Mouse (Mus musculus) hindbrain, embryonic 12.5 days (tissue): ENCODE data around the gene Nrp1. TPM values are rescaled to one million over a fixed set of nuclear protein-coding genes. Genes with fewer than 3 reads are reported as not detected.
A peak's percentile ranks its signal among the peaks of the same experiment; 100 is the strongest.

ENCODE experiments used
- ATAC-seq: fragments of 200-750 bp; cut with Nextera tagmentation; 2 replicates; pipeline ENCODE4 v1.8.0; 2017; ENCODE audit warnings: moderate TSS enrichment; ENCODE audit not compliant: low FRiP score
- H3K27ac ChIP-seq: fragments of 300-500 bp; sonication (generic); 2 replicates; pipeline ENCODE4 v1.5.1; 2016; ENCODE audit warnings: mild to moderate bottlenecking
- H3K27me3 ChIP-seq: fragments of 300-500 bp; sonication (generic); 2 replicates; pipeline ENCODE4 v1.6.1; 2016; ENCODE audit warnings: mild to moderate bottlenecking
- H3K36me3 ChIP-seq: fragments of 300-500 bp; sonication (generic); 2 replicates; pipeline ENCODE4 v1.6.1; 2016; ENCODE audit warnings: mild to moderate bottlenecking
- H3K4me1 ChIP-seq: fragments of 300-500 bp; sonication (generic); 2 replicates; pipeline ENCODE4 v1.6.1; 2016
- H3K4me2 ChIP-seq: fragments of 300-500 bp; sonication (generic); replicated peaks from 2 replicates; pipeline ENCODE4 v1.6.1; 2016; ENCODE audit warnings: mild to moderate bottlenecking
- H3K4me3 ChIP-seq: fragments of 300-500 bp; sonication (generic); 2 replicates; pipeline ENCODE4 v1.5.1; 2016; ENCODE audit warnings: mild to moderate bottlenecking
- H3K9ac ChIP-seq: fragments of 300-500 bp; sonication (generic); 2 replicates; pipeline ENCODE4 v1.6.1; 2016; ENCODE audit warnings: mild to moderate bottlenecking, moderate library complexity
- H3K9me3 ChIP-seq: fragments of 300-500 bp; sonication (generic); replicated peaks from 2 replicates; pipeline ENCODE4 v1.6.1; 2016; ENCODE audit warnings: mild to moderate bottlenecking
- WGBS: fragments of 180-500 bp; shearing (Covaris S2); methylation state at CpG from one replicate; pipeline ENCODE4 v1.1.7; 2016; 5-methylcytosine and 5-hydroxymethylcytosine counted together
- polyA plus RNA-seq: library from polyadenylated mRNA; unstranded; fragments of >200 nt; fragmentation: Nextera tagmentation; extraction: Ambion mirVana; gene quantifications from 2 replicates; pipeline ENCODE4 v1.2.1, GENCODE M21; 2016

Gene Nrp1
- polyA plus RNA-seq, 1 experiment from 2014 or later: 48.5 TPM

DNA sequence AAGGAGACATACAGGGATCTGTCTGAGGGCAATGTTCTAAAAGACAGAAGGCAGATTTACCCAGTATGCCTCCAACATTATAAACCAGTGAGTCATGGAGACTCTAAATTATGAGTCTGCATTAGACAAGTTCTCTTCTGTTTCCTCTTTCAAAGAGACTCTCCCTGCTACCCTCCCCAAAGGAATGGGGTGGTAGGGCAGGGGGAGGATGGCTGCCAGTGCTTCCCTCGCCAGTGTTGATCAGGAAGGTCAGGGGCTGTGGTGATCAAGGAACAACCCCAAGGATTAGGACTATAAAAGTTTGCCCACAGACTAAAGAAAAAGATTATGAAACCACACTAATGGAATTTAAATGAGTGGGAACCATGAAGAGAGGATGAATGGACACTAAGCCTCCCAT is 70.6 kb downstream of the Nrp1 start:
- Histone ChIP-seq H3K4me1 (no peaks in the 10 kb centered on the region), H3K9ac (no peak overlapping the region), H3K27me3 (no peaks in the 10 kb centered on the region), H3K4me2 (no peak overlapping the region), H3K9me3 (no peaks in the 10 kb centered on the region), H3K36me3 (0 out of 2 replicates have a peak, but pooled peaks cover 5% of the 10 kb centered on the region), H3K4me3 (no peak overlapping the region), H3K27ac (no peak overlapping the region)
- WGBS: 69% methylated on average over 1 of the region's 1 CpGs
- no peak for ATAC-seq

- Histone ChIP-seq H3K4me2 (no peak overlapping the region), H3K27me3 (no peaks in the 10 kb centered on the region), H3K9ac (no peak overlapping the region), H3K27ac (no peak overlapping the region), H3K36me3 (0 out of 2 replicates have a peak, but pooled peaks cover 11% of the 10 kb centered on the region), H3K4me3 (no peak overlapping the region), H3K4me1 (no peaks in the 10 kb centered on the region), H3K9me3 (no peaks in the 10 kb centered on the region)
- no peak for ATAC-seq
- 90% methylated on average over 1 of the region's 1 CpGs for WGBS
Measured at GRCm38 (mm10) chr8:128431082-128431481, 72.7 kb downstream of the Nrp1 start.

- Histone ChIP-seq H3K9ac (no peak overlapping the region), H3K9me3 (no peaks in the 10 kb centered on the region), H3K4me1 (peaks cover 8% of the 10 kb centered on the region), H3K4me3 (no peak overlapping the region), H3K27ac (no peak overlapping the region), H3K36me3 (0 out of 2 replicates have a peak, but pooled peaks cover 11% of the 10 kb centered on the region), H3K27me3 (no peaks in the 10 kb centered on the region), H3K4me2 (no peak overlapping the region)
- 84% methylated on average over 4 of the region's 4 CpGs for WGBS
- ATAC-seq: no peak
Measured at GRCm38 (mm10) chr8:128435749-128436148, 77.3 kb downstream of the Nrp1 start.

- Histone ChIP-seq H3K4me1 (peaks cover 8% of the 10 kb centered on the region), H3K9me3 (no peaks in the 10 kb centered on the region), H3K27ac (no peak overlapping the region; the same call in 1 of the 2 replicates), H3K4me2 (no peak overlapping the region), H3K4me3 (no peak overlapping the region), H3K36me3 (0 out of 2 replicates have a peak, but pooled peaks cover 11% of the 10 kb centered on the region), H3K27me3 (no peaks in the 10 kb centered on the region), H3K9ac (no peak overlapping the region)
- no peak for ATAC-seq
- 82% methylated on average over 12 of the region's 12 CpGs for whole genome bisulfite sequencing
Measured at GRCm38 (mm10) chr8:128437156-128437825, 78.9 kb downstream of the Nrp1 start.

- ATAC-seq: no peak
- no peak overlapping the region for H3K4me3 ChIP-seq
- no peaks in the 10 kb centered on the region for H3K36me3 ChIP-seq
- H3K27ac ChIP-seq: no peak overlapping the region
- H3K9ac ChIP-seq: no peak overlapping the region
- WGBS: 79% methylated on average over 1 of the region's 1 CpGs
- H3K9me3 ChIP-seq: no peaks in the 10 kb centered on the region
- H3K4me1 ChIP-seq: peaks cover 17% of the 10 kb centered on the region
- no peak overlapping the region for H3K4me2 ChIP-seq
- H3K27me3 ChIP-seq: no peaks in the 10 kb centered on the region
Measured at GRCm38 (mm10) chr8:128441407-128441806, 83.0 kb downstream of the Nrp1 start.

- H3K4me1 ChIP-seq: peaks cover 9% of the 10 kb centered on the region; the same call in 1 of the 2 replicates
- no peaks in the 10 kb centered on the region for H3K27me3 ChIP-seq
- no peaks in the 10 kb centered on the region for H3K36me3 ChIP-seq
- ATAC-seq: no peak
- H3K4me3 ChIP-seq: no peak overlapping the region
- no peaks in the 10 kb centered on the region for H3K9me3 ChIP-seq
- H3K9ac ChIP-seq: no peak overlapping the region
- H3K27ac ChIP-seq: no peak overlapping the region
- H3K4me2 ChIP-seq: no peak overlapping the region
- 37% methylated on average over 4 of the region's 4 CpGs for WGBS
Measured at GRCm38 (mm10) chr8:128445596-128445995, 87.2 kb downstream of the Nrp1 start.

DNA sequence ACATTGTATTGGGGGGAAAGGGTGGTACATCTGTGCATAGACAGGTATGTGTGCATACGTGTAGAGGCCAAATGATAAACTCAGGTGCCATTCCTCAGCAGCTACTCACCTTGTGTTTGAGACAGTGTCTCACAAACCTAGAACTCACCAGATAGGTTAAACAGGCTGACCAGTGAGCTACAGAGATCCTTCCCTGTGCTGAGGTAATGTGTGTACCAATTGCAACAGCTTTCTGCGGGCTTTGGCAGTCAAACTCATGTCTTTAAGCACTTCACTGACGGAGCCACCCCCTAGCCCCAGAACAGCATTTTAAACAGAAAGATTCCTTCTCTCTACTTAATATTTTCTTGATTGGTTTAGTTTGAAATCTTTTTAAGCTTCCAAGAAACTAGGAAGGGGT is 88.2 kb downstream of the Nrp1 start:
- no peak overlapping the region for H3K4me3 ChIP-seq
- no peaks in the 10 kb centered on the region for H3K9me3 ChIP-seq
- H3K27me3 ChIP-seq: no peaks in the 10 kb centered on the region
- 92% methylated on average over 3 of the region's 3 CpGs for WGBS
- no peak overlapping the region for H3K4me2 ChIP-seq
- H3K36me3 ChIP-seq: no peaks in the 10 kb centered on the region
- H3K9ac ChIP-seq: no peak overlapping the region
- ATAC-seq: no peak
- H3K4me1 ChIP-seq: peaks cover 13% of the 10 kb centered on the region; the same call in 1 of the 2 replicates
- H3K27ac ChIP-seq: no peak overlapping the region

GRCm38 (mm10) chr8:128447320-128447719 is 88.9 kb downstream of the Nrp1 start:
- H3K4me3 ChIP-seq: no peak overlapping the region
- ATAC-seq: no peak
- no peak overlapping the region for H3K9ac ChIP-seq
- peaks cover 13% of the 10 kb centered on the region; the same call in 1 of the 2 replicates for H3K4me1 ChIP-seq
- no peak overlapping the region for H3K27ac ChIP-seq
- no peaks in the 10 kb centered on the region for H3K9me3 ChIP-seq
- 96% methylated on average over 3 of the region's 3 CpGs for WGBS
- no peak overlapping the region for H3K4me2 ChIP-seq
- H3K27me3 ChIP-seq: no peaks in the 10 kb centered on the region
- no peaks in the 10 kb centered on the region for H3K36me3 ChIP-seq

GRCm38 (mm10) chr8:128450390-128451032 is 92.1 kb downstream of the Nrp1 start:
- no peaks in the 10 kb centered on the region for H3K36me3 ChIP-seq
- H3K9me3 ChIP-seq: no peaks in the 10 kb centered on the region
- peaks cover 10% of the 10 kb centered on the region; the same call in 1 of the 2 replicates for H3K4me1 ChIP-seq
- peak overlapping the region; percentile 76 for H3K27ac ChIP-seq
- H3K4me2 ChIP-seq: no peak overlapping the region
- no peak overlapping the region for H3K4me3 ChIP-seq
- 46% methylated on average over 9 of the region's 9 CpGs for WGBS
- H3K27me3 ChIP-seq: no peaks in the 10 kb centered on the region
- no peak overlapping the region for H3K9ac ChIP-seq
- ATAC-seq: peak; percentile 43; the same call in 1 of the 2 replicates

- H3K27ac ChIP-seq: peak overlapping the region; percentile 76
Measured at GRCm38 (mm10) chr8:128451121-128451520, 92.7 kb downstream of the Nrp1 start.

DNA sequence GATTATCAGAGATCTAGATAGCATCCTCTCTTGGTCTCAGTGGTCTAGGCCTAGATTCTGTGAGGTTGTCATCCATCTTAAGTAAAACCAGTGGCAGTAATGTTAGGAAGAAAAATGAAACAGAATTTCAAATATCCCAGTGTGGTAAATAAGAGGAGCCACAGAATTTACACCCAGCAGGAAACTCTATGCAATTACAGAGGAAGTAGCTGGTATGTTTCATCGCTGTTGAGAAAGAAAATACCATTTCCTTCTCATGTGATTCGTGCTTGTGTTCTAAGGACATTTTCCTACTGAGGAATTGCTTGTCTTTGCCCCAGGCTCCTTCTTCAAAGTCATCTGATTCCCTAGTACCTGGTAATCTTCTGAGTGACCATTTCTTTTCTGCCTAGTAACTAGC is 95.1 kb downstream of the Nrp1 start:
- Histone ChIP-seq H3K4me2 (no peak overlapping the region), H3K27me3 (no peaks in the 10 kb centered on the region), H3K4me1 (0 out of 2 replicates have a peak, but pooled peaks cover 9% of the 10 kb centered on the region), H3K36me3 (no peaks in the 10 kb centered on the region), H3K9me3 (no peaks in the 10 kb centered on the region), H3K9ac (no peak overlapping the region), H3K27ac (no peak overlapping the region), H3K4me3 (no peak overlapping the region)
- 68% methylated on average over 2 of the region's 2 CpGs for WGBS
- no peak for ATAC-seq

More at GRCm38 (mm10) chr8:128451121-128451520, 92.7 kb downstream of the Nrp1 start:
- no peak for ATAC-seq
- Histone ChIP-seq H3K27me3 (no peaks in the 10 kb centered on the region), H3K4me2 (no peak overlapping the region), H3K9ac (no peak overlapping the region), H3K4me3 (no peak overlapping the region), H3K36me3 (no peaks in the 10 kb centered on the region), H3K4me1 (0 out of 2 replicates have a peak, but pooled peaks cover 4% of the 10 kb centered on the region), H3K9me3 (no peaks in the 10 kb centered on the region)
- 52% methylated on average over 1 of the region's 1 CpGs for WGBS

- H3K4me2 ChIP-seq: no peak overlapping the region
- H3K27ac ChIP-seq: no peak overlapping the region
- H3K36me3 ChIP-seq: 0 out of 2 replicates have a peak, but pooled peaks cover 1% of the 10 kb centered on the region
- 0 out of 2 replicates have a peak, but pooled peaks cover 9% of the 10 kb centered on the region for H3K4me1 ChIP-seq
- no peak overlapping the region for H3K4me3 ChIP-seq
- no peaks in the 10 kb centered on the region for H3K27me3 ChIP-seq
- no peak for ATAC-seq
- H3K9ac ChIP-seq: no peak overlapping the region
- H3K9me3 ChIP-seq: no peaks in the 10 kb centered on the region
- 86% methylated on average over 3 of the region's 3 CpGs for WGBS
Measured at GRCm38 (mm10) chr8:128454026-128454425, 95.6 kb downstream of the Nrp1 start.
